Mouse (Mus musculus) embryonic facial prominence, embryonic 11.5 days (tissue): Measurements from ENCODE around the gene Cyp2c23. TPM values are rescaled to one million over a fixed set of nuclear protein-coding genes. Genes with fewer than 3 reads are reported as not detected.

Source experiments
- ATAC-seq: fragments of 200-750 bp; cut with Nextera tagmentation; replicated peaks from 2 replicates; pipeline ENCODE4 v1.8.0; 2017; ENCODE audit warnings: low read depth; ENCODE audit not compliant: insufficient number of reproducible peaks, low FRiP score, low TSS enrichment
- DNase-seq: peaks from one replicate; pipeline ENCODE4 v3.0.0-alpha.2; 2015; ENCODE audit warnings: low spot score
- H3K27ac ChIP-seq: fragments of 300-500 bp; sonication (generic); replicated peaks from 2 replicates; pipeline ENCODE4 v1.5.1; 2014; ENCODE audit warnings: mild to moderate bottlenecking, low read depth, low read length, control low read depth
- H3K27me3 ChIP-seq: fragments of 300-500 bp; sonication (generic); 2 replicates; pipeline ENCODE4 v1.6.1; 2014; ENCODE audit warnings: mild to moderate bottlenecking, low read length, moderate library complexity, mixed read lengths; ENCODE audit not compliant: control insufficient read depth, insufficient read depth
- H3K36me3 ChIP-seq: fragments of 300-500 bp; sonication (generic); replicated peaks from 2 replicates; pipeline ENCODE4 v1.6.1; 2014; ENCODE audit warnings: low read depth, mild to moderate bottlenecking, low read length, moderate library complexity, mixed read lengths; ENCODE audit not compliant: control insufficient read depth, insufficient read depth
- H3K4me1 ChIP-seq: fragments of 300-500 bp; sonication (generic); 2 replicates; pipeline ENCODE4 v1.6.1; 2014; ENCODE audit warnings: low read length, mixed read lengths; ENCODE audit not compliant: control insufficient read depth, insufficient read depth
- H3K4me2 ChIP-seq: fragments of 300-500 bp; sonication (generic); 2 replicates; pipeline ENCODE4 v1.6.1; 2014; ENCODE audit warnings: low read depth, mild to moderate bottlenecking, control low read depth, low read length, moderate library complexity
- H3K4me3 ChIP-seq: fragments of 300-500 bp; sonication (generic); 2 replicates; pipeline ENCODE4 v1.5.1; 2014; ENCODE audit warnings: low read depth, low read length, control low read depth
- H3K9ac ChIP-seq: fragments of 300-500 bp; sonication (generic); replicated peaks from 2 replicates; pipeline ENCODE4 v1.6.1; 2014; ENCODE audit warnings: mild to moderate bottlenecking, control low read depth, low read length
- H3K9me3 ChIP-seq: fragments of 300-500 bp; sonication (generic); replicated peaks from 2 replicates; pipeline ENCODE4 v1.6.1; 2016; ENCODE audit warnings: mild to moderate bottlenecking, low read length, inconsistent platforms, mixed read lengths; ENCODE audit not compliant: control insufficient read depth
- WGBS: fragments of 180-500 bp; shearing (Covaris S2); extraction: QIAGEN DNeasy Blood & Tissue Kit; methylation state at CpG from one replicate; pipeline ENCODE4 v1.1.7; 2014; 5-methylcytosine and 5-hydroxymethylcytosine counted together
- polyA plus RNA-seq: library from polyadenylated mRNA; unstranded; fragments of >200 nt; fragmentation: Nextera tagmentation; extraction: Ambion mirVana; gene quantifications from 2 replicates; pipeline ENCODE4 v1.2.1, GENCODE M21; 2014

The Cyp2c23 gene
- polyA plus RNA-seq, 1 experiment from 2014 or later, result not detected

DNA sequence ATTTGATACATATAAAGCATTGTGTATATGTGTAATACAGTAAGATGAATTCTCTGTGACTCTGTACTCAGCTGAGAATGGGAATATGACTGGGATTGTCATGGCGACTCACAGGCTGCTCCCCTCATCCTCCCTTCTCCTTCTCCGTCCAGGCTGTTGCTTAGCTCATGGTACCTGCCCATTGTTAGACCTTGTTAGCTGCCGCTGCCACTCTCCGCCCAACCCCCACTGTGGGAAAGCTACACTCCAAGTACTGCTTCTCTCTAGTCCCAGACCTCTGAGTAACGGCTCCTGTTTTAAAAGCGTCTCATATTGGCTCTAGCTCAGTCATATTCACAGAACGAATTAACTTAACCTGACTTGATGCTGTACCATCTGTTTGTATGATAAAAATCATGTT lies 9.3 kb downstream of the Cyp2c23 start:
- H3K9me3 ChIP-seq, result no peaks in the 10 kb centered on the region
- 59% methylated on average over 7 of the region's 7 CpGs for WGBS
- ATAC-seq, result no peak
- no peak for DNase-seq
- no peaks in the 10 kb centered on the region for H3K27me3 ChIP-seq
- no peaks in the 10 kb centered on the region for H3K36me3 ChIP-seq
- H3K4me3 ChIP-seq, result no peak overlapping the region
- H3K27ac ChIP-seq, result no peak overlapping the region
- H3K4me1 ChIP-seq, result no peaks in the 10 kb centered on the region
- H3K4me2 ChIP-seq, result no peak overlapping the region
- no peak overlapping the region for H3K9ac ChIP-seq

DNA sequence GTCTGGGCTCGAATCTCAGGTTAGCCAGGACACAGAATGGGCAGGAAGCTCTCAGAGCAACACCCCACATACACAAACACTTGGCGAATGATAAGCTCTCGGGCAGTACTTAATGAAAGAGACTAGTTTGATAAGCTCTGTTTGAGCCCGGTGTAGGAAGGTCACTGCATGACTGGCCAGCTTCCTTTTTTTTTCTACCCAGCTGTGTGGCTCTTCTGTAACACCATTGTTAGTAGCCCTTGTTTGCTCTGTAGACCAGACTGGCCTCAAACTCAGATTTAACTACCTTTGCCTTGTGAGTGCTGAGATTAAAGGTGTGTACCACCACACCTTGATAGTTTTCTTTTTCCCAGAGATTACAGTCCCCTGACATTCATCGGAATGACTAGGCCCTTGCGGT lies 15.1 kb downstream of the Cyp2c23 start:
- Histone ChIP-seq H3K9me3 (no peaks in the 10 kb centered on the region), H3K4me2 (no peak overlapping the region), H3K9ac (no peak overlapping the region), H3K4me1 (no peaks in the 10 kb centered on the region), H3K27ac (no peak overlapping the region), H3K36me3 (no peaks in the 10 kb centered on the region), H3K27me3 (no peaks in the 10 kb centered on the region), H3K4me3 (no peak overlapping the region)
- WGBS, result 82% methylated on average over 6 of the region's 6 CpGs
- DNase-seq, result no peak
- ATAC-seq, result no peak

DNA sequence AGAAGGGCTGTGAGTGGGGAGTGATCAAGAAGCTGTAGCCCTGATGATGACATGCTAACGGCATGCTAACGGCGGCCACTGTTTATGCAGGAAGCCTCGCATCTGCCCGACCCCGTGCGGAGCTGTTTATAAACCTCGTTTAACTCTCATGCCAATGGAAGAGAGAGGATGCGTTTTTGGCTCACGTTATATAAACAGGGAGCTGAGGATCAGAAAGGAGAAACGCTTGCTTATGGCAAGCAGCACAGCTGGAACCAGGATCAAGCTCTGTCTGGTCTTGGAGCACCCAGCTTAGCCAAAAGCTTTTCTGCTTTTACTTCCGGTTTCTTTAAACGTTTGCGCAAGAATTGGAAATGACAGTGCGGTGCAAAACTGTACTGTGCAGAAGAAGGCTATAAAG lies 20.2 kb downstream of the Cyp2c23 start:
- Histone ChIP-seq H3K4me2 (no peak overlapping the region), H3K27me3 (no peaks in the 10 kb centered on the region), H3K27ac (no peak overlapping the region), H3K9me3 (no peaks in the 10 kb centered on the region), H3K9ac (no peak overlapping the region), H3K36me3 (no peaks in the 10 kb centered on the region), H3K4me1 (no peaks in the 10 kb centered on the region), H3K4me3 (no peak overlapping the region)
- 81% methylated on average over 15 of the region's 15 CpGs for WGBS
- DNase-seq, result no peak
- no peak for ATAC-seq

DNA sequence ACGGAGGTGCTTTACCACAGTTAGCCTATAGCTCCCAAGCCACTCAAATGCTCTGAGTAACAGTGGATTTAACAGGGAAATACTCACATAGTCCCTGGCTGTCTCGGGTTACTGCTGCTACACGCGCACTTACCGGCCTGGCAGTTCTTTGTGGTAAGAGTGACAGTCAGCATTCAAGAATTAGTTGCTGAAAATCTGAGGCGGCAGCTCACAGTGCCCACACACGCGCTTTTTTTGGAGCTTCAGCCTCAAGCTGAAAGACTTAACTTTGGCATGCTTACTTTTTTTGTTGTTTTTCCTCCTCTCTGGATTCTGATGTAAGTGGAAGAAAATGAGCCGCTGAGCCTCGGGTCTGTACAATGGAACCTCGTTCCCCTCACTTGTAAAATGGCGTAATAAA lies 21.8 kb downstream of the Cyp2c23 start:
- H3K9me3 ChIP-seq, result no peaks in the 10 kb centered on the region
- ATAC-seq (no peak), DNase-seq (peak; percentile 13)
- H3K36me3 ChIP-seq, result no peaks in the 10 kb centered on the region
- no peaks in the 10 kb centered on the region for H3K27me3 ChIP-seq
- H3K27ac ChIP-seq, result no peak overlapping the region
- H3K9ac ChIP-seq, result no peak overlapping the region
- no peak overlapping the region for H3K4me3 ChIP-seq
- no peak overlapping the region for H3K4me2 ChIP-seq
- H3K4me1 ChIP-seq, result no peaks in the 10 kb centered on the region
- WGBS, result 62% methylated on average over 12 of the region's 12 CpGs

DNA sequence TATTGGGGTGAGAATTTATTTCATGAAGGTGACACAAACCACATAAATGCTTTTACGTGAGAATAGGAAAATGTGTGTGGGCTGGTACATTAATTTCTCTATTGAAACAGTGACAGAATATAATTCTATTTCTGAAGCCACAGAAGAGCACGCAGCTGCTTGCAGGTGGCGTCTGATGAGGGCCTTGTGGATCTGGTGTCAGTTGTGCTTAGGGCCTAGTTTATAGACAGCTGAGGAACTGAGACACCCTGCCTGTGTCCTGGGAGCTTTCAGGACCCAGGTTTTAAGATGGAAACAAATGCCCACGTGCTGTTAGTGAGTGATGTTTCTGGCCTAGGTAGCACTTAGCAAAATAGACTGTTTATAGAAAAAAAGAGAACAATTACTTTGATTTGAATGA lies 24.0 kb downstream of the Cyp2c23 start:
- 77% methylated on average over 4 of the region's 4 CpGs for whole genome bisulfite sequencing
- ATAC-seq (no peak), DNase-seq (no peak)
- Histone ChIP-seq H3K36me3 (no peaks in the 10 kb centered on the region), H3K4me1 (no peaks in the 10 kb centered on the region), H3K9ac (no peak overlapping the region), H3K27me3 (no peaks in the 10 kb centered on the region), H3K4me3 (no peak overlapping the region), H3K9me3 (no peaks in the 10 kb centered on the region), H3K27ac (no peak overlapping the region), H3K4me2 (no peak overlapping the region)

DNA sequence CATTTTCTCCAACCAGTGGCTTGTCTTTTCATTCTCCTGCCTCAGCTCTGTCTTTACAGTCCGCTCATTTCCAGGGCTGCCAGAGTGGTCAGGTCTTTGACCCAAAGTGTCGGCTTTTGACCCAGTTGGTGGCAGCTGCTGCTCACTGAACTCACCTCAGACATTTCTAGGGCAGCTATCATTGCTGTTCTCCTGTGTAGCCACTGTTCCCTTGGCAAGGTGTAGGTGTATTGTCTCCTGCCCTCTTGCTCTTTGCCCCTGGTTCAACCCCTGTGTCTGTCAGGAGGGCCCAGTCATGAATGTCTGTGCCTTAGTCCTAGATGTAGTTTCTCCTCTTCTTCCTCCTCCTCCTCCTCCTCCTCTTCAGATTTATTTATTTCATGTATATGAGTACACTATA lies 24.7 kb downstream of the Cyp2c23 start:
- no peaks in the 10 kb centered on the region for H3K27me3 ChIP-seq
- no peak for ATAC-seq
- H3K9ac ChIP-seq, result no peak overlapping the region
- no peak overlapping the region for H3K4me2 ChIP-seq
- H3K4me3 ChIP-seq, result no peak overlapping the region
- DNase-seq, result no peak
- no peaks in the 10 kb centered on the region for H3K4me1 ChIP-seq
- H3K27ac ChIP-seq, result no peak overlapping the region
- H3K36me3 ChIP-seq, result no peaks in the 10 kb centered on the region
- 89% methylated on average over 2 of the region's 2 CpGs for WGBS
- no peaks in the 10 kb centered on the region for H3K9me3 ChIP-seq

DNA sequence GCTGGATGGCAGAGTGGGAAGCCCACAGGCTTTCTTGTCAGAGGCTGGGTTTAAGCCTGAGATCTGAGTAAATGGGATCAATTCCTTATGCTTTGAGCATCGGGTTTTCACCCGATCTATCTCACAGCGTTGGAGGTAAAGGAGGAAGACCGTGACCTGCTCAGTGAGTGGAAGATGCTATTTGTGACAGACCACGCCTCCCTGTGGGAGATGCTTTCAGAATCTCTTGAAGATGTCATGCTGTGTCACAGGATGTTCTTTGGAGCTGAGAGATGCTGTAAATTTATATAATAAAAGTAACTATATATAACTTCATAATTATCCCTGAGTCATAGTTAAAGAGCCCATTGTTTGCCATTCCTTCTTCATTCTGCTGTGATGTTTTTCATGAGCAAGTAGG lies 28.3 kb downstream of the Cyp2c23 start:
- Histone ChIP-seq H3K27me3 (no peaks in the 10 kb centered on the region), H3K4me1 (no peaks in the 10 kb centered on the region), H3K9ac (no peak overlapping the region), H3K9me3 (no peaks in the 10 kb centered on the region), H3K4me2 (no peak overlapping the region), H3K36me3 (no peaks in the 10 kb centered on the region), H3K27ac (no peak overlapping the region), H3K4me3 (no peak overlapping the region)
- ATAC-seq, result no peak
- WGBS, result 74% methylated on average over 5 of the region's 5 CpGs
- no peak for DNase-seq

DNA sequence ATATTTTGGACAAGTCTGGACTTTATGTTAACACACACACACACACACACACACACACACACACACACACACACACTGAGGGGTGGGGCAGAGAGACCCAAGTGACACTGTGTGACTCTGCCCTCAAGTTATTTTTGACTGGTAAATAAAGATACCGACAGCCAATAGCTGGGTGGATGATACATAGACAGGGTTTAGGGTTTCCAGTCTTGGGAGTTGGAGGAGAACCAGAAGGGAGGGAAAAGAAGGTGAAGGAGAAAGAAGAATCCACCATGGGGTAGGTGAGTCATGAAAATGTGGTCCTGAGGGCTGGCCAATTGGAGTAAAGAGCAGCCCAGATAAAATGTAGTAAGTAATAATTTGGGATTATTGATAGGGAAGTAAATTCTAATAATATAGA lies 28.9 kb downstream of the Cyp2c23 start:
- 82% methylated on average over 1 of the region's 1 CpGs for WGBS
- Histone ChIP-seq H3K4me3 (no peak overlapping the region), H3K9ac (no peak overlapping the region), H3K27me3 (no peaks in the 10 kb centered on the region), H3K27ac (no peak overlapping the region), H3K9me3 (no peaks in the 10 kb centered on the region), H3K4me1 (no peaks in the 10 kb centered on the region), H3K36me3 (no peaks in the 10 kb centered on the region), H3K4me2 (no peak overlapping the region)
- no peak for ATAC-seq
- DNase-seq, result no peak
